Mouse (Mus musculus) urinary bladder, adult 18-20 months (tissue): ENCODE results near the gene Olfr618.
"Not testable (repeated sequence)": the region's sequence is repeated elsewhere in the genome, so short reads cannot be mapped to it uniquely, and the experiment has no call there.

Experiments
- DNase-seq, 2 experiments: peaks; one replicate each; pipeline ENCODE4 v3.0.0; 2022; ENCODE audit warnings: low spot score in 2 of 2, mixed read lengths in 2 of 2

Olfr618 gene

DNA sequence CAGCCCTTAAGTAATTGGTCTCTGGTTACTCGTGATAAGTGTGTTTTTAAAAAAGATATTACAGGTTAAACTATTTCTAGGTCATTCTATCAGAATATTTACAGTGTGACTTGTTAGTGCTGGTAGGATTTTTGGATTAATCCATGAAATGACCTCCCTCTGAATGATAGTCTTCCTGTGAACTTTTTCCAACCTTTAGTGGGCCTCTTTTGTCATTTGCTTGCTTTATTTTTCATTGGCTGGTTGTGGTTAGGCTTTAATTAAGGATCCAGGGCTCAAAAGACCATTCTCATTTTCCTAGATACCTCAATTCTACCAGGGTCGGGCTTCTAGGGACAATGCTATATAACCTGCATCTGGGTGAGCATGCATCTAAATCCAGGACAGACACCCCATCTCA, at the start of gene Olfr618:
TSS of gene Olfr618 (plus strand) at position 301 of the 400 bp plus-strand sequence.
- DNase-seq: no peak

DNA sequence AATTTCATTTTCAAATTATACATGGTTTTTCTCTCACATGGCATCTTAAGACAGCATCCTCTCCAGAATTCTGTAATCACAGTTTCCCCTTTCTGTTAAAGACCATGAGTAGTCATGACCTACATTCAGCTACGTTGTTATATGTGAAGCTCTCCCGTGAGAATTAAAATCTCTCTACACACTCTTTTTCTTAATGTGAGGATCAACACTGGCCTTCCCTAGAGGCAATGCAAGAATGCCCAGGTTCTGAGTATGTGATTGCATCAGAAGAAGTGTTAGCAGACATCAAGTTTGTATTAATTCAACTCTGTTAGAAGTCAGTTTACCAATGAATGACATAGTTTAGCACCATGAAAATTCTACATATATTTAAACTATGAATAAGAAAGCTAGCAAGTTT, 47.3 kb upstream of the Olfr618 start, which contains the start of gene Olfr612:
TSS of gene Olfr612 (minus strand) at position 101 of the 400 bp plus-strand sequence.
- not testable (repeated sequence) for DNase-seq

DNA sequence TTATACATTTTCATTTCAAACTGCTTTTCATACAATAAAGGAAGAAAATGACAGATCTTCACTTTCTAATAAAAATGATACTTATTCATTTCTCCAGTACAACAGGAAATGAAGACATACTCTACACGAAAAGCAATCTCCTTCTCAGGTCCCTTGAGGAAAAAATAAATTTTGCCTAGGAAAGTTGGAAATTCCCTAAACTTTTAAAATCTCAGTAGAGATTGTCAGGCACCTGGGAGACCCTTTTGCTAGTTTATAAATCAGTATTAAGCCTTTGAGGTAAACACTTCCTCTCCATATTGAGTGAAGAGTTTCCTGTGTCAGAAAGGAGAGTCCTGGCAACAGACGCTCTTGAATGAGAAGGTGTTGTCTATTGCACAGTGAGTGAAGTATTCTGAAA, 42.1 kb upstream of the Olfr618 start, which contains the start of gene Olfr613:
TSS of gene Olfr613 (plus strand) at position 301 of the 400 bp plus-strand sequence.
- no peak for DNase-seq

DNA sequence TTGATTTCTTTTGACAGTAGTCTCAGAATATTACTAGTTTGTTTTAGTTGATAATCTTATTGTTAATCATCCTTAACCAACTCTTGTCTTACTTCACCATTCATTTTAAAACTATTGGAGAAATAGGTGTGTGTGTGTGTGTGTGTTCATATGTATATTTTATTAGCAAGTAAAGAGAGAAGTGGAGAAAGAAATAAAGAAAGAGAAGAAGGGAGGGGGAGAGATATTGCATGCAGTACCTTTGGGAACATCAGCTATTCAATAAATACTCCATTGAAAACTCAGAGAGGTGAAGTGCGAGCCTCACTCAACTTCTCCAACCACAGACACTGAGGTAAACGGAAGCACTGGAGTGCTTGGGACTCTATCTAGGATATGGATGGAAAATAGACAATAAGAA, 34.1 kb upstream of the Olfr618 start, which contains the start of gene Olfr615:
TSS of gene Olfr615 (plus strand) at position 301 of the 400 bp plus-strand sequence.
- no peak for DNase-seq

GRCm38 (mm10) chr7:103569043-103569442, 20.9 kb upstream of the Olfr618 start, which contains the start of gene Olfr616:
Olfr616 (minus strand) TSS chr7:103569143.
- DNase-seq: no peak

DNA sequence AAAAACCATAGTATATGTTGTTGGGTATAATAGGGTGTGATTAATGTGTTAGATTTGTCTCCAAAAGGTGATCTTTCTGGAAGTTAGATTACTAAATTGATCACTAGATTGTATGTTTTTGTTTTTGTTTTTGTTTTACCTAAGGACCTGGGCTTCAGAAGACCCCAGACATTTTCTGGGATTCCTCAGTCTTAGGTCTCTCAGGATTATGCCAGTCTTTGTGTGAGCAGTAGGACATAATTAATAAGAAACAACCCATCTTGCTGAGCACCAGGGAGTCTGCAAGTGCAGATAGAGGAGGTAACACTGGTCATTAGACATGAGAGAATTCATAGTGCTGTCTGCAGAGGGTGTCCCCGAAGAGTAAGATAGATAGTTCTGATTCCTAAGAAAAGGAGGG, 17.1 kb upstream of the Olfr618 start, which contains the start of gene Olfr617:
TSS of gene Olfr617 (plus strand) at position 301 of the 400 bp plus-strand sequence.
- DNase-seq: no peak

DNA sequence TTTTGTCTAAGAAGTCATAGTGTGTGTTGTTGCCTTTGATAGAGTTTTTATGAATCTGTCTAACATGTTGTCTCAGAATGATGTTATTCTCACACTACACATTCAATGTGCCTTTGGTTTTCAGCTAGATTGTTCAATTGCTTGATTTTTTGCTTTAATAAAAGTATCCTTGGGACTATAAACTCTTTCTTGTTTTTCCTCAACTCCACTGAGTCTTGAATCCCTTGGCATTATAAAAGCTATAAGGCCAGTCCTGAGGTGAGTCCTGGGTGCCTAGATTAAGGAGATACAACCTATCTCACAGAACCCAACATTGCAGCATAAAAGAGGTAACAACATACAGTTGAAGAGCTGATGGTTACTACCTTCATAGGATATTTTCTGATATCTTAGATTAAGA, 10.4 kb downstream of the Olfr618 start, which contains the start of gene Olfr619:
TSS of gene Olfr619 (plus strand) at position 301 of the 400 bp plus-strand sequence.
- DNase-seq: no peak

DNA sequence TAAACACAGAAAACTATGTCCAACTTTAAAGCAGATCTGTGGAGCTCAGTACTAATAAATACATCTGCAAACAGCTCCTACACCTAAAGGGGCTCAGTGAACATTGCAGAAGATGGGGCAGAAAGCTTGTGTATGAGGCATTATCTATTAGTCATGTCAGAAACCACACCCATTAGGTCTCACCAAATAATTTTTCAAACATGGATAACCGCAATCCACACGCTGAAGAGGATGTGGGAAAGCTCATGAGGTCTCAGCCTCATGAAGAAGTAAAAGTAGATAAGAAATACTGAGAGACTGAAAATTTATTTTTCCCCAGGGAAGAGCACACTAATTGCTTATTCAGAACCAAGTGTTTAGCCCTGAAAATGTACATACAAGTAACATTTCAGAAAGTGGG, 17.5 kb downstream of the Olfr618 start:
- DNase-seq: no peak

- DNase-seq: no peak
Measured at GRCm38 (mm10) chr7:103612434-103612833, 22.5 kb downstream of the Olfr618 start, which contains the start of gene Olfr620. Olfr620 (minus strand) TSS chr7:103612534.

GRCm38 (mm10) chr7:103636795-103637194, 46.9 kb downstream of the Olfr618 start:
- no peak for DNase-seq

DNA sequence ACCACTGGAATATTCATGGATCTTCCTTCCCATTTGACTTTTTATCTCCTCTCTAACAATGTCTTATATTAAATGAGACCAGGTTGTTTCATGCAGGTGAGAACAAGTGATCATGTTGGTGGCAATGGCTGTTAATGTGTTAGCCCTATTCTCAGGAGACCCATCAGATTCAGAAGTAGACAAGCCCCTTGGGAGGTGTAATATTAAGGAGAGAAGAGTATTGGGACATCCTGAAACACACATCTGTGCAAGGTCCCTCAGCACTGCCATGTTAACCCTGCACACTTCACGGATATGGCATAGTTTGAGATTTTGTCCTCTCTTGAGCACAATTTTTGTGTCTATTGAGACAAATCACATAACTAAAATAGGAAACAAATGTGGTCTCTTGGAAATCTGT, 52.7 kb downstream of the Olfr618 start, which contains the start of gene Olfr622:
TSS of gene Olfr622 (minus strand) at position 101 of the 400 bp plus-strand sequence.
- no peak for DNase-seq

DNA sequence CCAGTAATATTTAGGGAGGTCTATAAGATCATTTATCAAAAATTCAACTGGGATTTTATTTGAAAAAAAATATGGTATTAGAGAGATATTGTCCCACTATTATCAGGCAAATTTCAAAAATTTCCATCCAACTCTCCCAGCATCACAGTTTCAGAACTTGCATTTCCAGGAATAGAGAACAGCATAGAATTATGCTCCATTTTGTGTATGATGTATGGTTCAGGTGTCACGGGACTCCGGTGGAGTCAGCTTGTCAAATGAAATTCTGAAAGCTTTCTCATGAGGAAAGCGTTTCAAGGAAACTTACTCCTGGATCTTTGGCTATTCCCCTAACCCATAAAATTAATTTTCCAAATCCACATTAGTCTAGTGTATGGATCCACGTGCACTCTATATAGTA, 54.2 kb downstream of the Olfr618 start:
- DNase-seq: no peak
